Mouse (Mus musculus): ENCODE results near the gene Tnks2.
A peak's percentile ranks its signal among the peaks of the same experiment; 100 is the strongest.

- peak; percentile 82 for TF ChIP-seq CTCF (IDR thresholded peaks at IDR 0.05; ENCODE audit: control insufficient read depth, insufficient read depth, low read length)
- TF ChIP-seq POLR2A (IDR thresholded peaks at IDR 0.05; ENCODE audit: borderline replicate concordance, control insufficient read depth, low read depth, low read length) = no peak
Observed at GRCm38 (mm10) chr19:36909676-36910292, 75.8 kb downstream of the Tnks2 start.

All from bone marrow, adult 2 months (tissue).